Mouse (Mus musculus) kidney, adult 2 months (tissue): ENCODE results near the gene Rhbdf2.

Experiments used
- CTCF ChIP-seq: fragments of 200-500 bp; conservative IDR thresholded peaks from 2 replicates; pipeline ENCODE4 v1.5.1; 2011; ENCODE audit warnings: low read depth, mild to moderate bottlenecking, control low read depth, low read length, moderate library complexity, mixed read lengths; ENCODE audit not compliant: insufficient read depth, insufficient read length
- POLR2A ChIP-seq: fragments of 200-500 bp; IDR thresholded peaks from one replicate; pipeline ENCODE4 v1.6.1; 2011; ENCODE audit warnings: low read depth, low read length, control low read depth

DNA sequence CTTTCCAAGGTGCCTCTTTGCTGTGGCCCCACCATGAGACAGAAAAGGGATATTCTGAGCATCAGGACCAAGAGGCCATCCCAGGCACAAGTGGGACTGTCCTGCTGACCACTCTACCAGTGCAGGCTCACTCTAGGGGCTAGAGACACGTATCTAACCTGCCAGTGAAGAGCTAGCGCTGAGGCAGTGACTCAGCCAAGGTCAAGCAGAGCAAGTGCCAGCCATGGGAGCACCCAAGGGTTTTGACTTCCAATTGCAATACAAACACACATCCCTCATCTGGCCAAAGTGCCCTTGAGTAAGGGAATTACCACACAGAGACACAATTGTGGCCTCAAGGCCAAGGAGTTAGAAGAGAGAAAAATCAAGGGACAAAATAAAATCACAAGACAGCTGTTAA, 51.4 kb downstream of the Rhbdf2 start:
- no peak for TF ChIP-seq POLR2A
- no peak for TF ChIP-seq CTCF
